Mouse (Mus musculus) adrenal gland, adult 2 months (tissue): ENCODE results near the gene Gm15737. TPM values are rescaled to one million over a fixed set of nuclear protein-coding genes. Genes with fewer than 3 reads are reported as not detected.

ENCODE experiments used
- DNase-seq: peaks from one replicate; pipeline ENCODE4 v3.0.0; 2021
- long read RNA-seq: library from polyadenylated mRNA; stranded (forward); transcript quantifications from one replicate; pipeline ENCODE4 v2.0.0, GENCODE M21; 2021
- polyA plus RNA-seq: library from polyadenylated mRNA; depleted of rRNA; stranded (reverse); fragments of >200 nt; gene quantifications from 2 replicates; pipeline ENCODE4 v1.2.3, GENCODE M21; 2012; rRNA removed
- total RNA-seq, 2 experiments: library from RNA; stranded (reverse); gene quantifications; 2 replicates each; pipeline ENCODE4 v1.2.3; 2021

Gm15737 gene
- total RNA-seq (under 1 TPM; 0.06 to 0.07 TPM), polyA plus RNA-seq (0.02 TPM in 1 of 2 replicates, not detected in the other)
- long read RNA-seq = 0 reads

DNA sequence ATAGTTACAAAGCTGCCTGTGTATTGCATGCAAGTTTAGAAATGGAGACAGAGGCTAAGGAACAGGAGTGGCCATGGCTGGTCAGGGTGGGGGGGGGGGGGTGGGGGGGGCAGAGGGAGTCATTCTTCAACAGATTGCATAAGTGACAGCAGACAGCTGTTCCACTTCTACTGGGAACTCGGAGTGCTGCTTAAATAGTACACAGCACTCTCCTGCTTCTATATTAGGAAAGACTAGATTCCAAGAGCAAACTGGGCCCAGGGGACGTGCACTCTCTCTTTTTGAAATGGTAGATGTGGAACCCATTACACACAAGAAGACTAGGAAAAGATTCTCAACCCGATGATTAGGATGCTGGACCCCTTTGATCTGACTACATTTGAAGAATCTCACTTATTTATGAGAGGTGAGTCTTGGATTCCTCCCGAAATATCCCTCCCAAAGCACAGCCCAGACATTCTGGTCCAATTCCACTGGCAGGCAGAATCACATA, at the start of gene Gm15737:
TSS of gene Gm15737 (plus strand) at position 269 of the 493 bp plus-strand sequence.
- DNase-seq = peak; percentile 30

DNA sequence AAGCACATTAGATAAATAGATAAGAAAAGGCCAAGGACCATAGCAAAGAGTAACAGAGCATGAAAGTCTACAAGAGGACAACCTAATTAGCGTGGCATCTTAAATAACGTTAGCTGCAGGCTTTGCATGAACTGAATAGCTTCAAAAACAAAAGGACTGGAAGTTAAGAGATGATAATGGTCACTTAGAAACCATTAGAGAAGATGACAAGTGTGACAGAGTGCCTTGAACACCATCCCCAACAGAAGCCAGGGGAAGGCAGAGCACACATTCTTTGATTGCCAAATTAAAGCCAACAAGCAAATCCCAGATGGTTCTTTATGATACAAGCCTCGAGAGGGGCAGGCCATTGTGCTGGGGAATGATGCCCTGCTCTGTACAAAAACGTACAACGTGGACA, 47.6 kb upstream of the Gm15737 start:
- DNase-seq = no peak

DNA sequence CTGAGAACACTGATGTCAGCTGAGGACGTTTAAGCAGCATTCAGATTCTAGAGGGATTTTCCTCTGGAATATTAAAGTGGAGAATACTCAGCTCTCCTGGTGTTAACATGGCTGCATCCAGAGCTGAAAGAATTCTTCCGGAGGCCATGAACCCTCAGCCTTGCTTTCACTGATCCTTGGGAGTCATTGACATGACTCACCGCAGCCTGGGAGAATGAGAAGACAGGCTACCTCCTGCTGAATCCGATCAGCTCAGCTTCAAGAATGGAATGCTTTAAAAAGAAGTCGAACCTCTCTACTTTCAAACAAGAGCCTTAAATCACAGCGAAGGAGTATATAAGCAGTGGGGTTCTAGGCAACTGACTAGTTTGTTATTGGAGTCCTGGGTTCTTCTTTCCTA, 47.2 kb upstream of the Gm15737 start:
- peak; percentile 64 for DNase-seq

DNA sequence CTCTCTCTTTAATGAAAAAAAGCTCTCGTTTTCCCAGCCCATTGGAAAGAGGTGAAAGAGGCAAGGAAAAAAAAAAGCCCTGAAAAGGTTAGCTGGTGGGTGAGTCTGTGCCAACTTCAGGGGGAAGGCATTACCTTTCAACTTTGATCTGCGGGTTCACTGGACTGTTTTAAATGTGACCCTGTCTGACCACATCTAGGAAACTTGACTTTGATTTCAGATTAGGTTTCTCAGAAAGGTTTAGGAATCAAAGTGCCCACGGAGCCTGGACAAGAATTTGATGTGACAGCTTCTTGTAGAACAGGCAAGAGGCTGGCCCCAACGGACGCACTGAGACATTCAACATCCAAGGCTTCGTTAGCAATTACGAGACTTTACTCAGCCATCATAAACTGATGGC, 45.2 kb upstream of the Gm15737 start:
- DNase-seq = no peak

DNA sequence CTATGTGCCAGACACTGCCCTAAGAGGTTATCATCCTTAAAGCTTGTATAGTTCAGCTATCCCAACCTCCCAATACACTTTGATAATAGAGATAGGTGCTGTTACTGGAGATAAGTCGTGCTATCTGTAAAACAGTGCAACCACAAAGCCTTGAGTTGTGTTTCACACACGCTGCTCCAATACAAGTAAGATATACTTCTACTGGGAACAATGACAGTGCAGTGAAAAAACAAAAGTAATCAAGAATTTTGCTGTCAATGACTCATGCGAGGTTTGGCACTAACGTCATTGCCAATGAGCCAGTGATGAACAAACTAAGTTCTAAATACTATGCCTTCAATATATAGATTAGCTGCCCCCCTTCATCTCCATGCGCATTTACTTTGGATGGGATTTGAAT, 42.6 kb upstream of the Gm15737 start:
- peak; percentile 35 for DNase-seq

DNA sequence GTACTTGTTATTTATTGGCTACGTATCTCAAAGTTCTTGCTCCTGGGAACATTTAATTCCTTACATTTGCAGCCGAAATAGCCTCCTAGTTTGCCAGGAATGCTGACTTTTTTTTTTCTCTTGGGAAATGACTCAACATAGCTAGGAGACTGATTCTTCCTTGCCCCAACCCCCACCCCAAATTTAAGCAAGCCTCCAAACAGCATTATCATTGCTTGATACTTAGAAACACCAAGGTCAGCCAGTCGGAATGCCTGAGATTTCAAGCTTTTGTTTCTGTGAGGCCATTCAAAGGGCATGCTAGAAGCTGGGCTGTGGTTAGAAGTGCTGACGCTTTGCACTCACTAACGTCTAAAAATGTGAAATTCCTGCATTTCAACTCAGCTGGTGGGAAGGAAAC, 41.8 kb upstream of the Gm15737 start:
- DNase-seq = peak; percentile 55

DNA sequence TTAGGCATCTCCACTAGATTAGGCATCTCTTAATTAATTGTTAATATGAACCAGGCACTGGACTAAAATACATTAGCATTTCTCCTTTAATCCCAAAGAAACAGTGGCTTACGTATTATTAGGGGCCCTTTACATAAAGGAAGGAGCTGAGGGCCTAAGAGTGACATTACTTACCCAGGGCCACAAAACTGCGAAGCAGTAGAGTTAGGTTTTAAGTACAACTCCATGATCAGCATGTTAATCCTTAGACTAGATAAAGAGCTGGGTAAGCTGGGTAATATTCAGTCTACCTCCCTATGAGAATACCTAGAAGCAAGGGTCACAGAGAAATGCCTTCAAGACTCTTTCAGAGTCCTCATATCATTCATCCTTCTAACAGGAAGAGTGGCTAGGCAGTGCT, 40.0 kb upstream of the Gm15737 start:
- DNase-seq = no peak

DNA sequence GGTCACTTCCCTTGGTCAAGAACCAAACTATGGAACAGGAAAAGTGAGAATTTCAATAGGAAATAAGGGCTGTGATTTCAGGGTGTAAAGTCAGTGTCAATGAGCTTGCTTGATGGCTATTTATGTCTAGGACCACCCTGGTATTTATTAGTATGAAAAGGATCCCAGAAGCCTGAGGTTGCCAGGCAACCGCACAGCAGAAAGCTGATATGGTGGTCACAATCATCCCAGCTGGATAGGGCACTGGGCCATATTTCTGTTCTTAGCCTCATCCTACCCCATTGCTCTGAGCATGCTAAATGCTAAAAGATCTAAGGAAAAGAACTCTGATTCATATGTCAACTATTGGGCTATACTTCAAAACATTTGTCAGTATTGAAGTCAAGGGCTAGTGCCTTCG, 38.1 kb upstream of the Gm15737 start:
- no peak for DNase-seq

DNA sequence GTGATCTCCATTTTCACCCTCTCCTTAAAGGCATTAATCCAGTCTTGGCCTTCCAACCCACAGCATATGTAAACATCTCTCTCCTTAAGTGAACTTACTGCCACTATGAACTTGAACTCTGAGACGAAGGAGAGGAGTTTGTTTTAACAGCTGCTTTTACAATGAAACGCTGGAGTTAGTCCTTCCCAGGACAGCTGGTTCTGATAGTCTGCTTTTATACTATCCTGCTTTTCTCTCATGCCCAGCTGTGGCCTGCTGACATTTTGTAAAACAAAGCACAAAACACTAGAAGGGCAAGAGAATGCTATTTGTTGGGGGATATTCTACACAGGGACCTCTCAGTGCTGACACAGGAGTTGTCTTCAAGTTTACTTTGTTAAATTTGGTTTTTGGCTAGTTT, 27.2 kb upstream of the Gm15737 start:
- no peak for DNase-seq

DNA sequence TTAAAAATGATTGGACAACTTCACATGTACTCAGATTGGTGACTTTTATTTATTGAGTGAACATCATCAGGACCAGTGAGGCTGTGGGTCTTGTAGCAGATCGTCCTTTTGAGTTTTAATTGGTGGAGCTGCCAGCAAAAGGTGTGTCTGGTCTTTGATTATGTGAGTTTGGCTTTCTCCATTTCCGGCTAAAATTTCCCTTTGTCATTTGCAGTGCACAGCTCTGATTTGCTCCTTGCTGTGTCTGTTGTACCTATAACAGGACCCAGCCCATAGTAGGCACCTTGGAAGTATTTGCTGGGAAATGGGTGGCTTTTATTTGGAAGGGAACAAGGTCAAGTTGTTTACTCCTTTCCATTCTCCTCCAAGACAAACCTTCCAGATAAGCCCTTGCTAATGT, 25.7 kb upstream of the Gm15737 start:
- no peak for DNase-seq

DNA sequence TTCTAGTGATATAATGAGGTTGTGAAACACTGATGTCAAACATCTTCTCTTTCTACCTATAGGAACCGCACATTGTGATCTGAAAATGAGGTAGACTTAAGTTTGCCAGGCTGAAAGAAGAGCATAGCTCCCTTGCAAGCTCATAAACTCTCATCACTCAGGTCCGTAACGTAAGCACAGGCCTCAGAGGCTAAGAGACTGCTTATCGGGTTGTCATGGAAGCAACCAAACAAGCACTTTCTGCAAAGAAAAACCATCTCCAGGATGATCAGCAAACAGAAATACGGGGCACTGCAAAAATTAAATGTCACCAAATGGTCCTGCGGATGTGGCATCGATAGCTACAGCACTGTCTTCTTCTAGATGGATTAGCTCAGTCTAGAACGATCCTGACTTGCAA, 23.3 kb upstream of the Gm15737 start:
- DNase-seq = no peak

DNA sequence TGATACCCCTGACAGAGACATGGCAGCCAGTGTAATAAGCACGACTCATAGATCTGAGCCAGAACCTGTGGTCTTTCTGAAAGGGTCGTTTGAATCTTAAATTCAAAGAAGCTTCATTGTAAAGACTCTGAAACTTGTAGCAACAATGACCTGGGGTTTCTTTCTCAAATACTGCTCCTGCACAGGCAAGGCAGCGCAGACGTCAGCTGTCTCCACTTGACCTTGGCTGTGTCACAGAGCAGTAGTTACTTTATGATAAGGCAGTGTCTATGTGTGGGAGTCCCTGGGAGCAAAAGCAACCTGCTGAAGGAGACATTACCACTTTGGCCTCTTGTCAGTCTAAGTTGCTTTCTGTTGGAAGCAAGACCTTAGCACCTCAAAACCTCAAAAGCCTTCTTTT, 22.5 kb upstream of the Gm15737 start:
- DNase-seq = peak; percentile 68

DNA sequence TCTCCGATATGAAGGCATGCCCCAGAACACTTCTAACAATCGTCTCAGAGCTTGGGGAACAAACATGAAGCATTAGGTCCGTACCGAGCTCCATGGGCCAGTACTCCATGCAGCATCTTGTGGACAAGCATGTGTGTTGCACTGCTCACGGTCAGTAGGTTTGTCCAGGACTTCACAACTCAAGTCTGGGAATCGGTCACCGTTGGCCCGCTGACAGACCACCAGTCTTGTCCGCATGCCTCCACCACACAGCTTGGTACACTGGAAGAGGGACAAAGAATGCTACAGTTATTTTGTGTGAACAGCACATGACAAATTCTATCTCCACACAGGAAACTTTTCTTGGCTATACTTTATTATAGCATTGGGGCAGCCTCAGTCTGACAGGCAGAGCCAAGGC, 19.9 kb upstream of the Gm15737 start:
- no peak for DNase-seq

DNA sequence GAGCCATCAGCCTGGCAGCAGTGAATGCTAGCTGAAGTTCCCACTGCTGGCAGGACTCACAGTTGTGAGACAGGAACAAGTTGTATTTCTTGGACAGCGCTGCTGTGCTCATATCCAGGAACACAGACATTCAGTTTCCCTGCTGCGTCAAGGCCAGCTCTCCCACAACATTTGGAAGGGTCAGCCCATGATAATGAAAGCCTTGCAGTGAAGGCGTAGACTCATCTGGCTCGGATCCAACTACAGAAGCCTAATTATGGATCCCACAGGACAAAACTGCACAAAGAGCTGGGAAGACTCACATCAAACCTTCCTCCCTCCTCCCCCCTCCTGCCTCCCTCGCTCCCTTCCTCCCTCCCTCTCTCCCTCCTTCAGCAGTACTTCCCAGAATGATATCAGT, 18.9 kb upstream of the Gm15737 start:
- DNase-seq = peak; percentile 76

DNA sequence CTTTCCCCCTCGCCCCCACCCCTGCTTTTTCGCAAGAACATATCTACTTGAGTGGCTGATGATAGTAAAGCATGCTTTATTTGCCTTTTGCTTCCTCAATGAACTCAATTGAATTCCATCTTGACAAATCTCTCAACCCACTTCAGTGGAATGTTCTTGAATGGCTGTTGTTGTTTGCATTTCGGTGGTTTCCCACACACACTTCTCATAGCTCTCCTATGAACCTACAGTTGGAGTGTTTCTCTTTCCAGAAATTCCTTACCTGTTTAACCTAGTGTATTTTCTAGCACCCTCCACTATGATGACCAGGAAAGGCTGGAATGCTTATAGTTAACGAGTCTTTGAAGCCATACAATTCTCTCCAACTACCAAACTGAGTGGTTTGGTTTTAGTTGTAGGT, 14.3 kb upstream of the Gm15737 start:
- no peak for DNase-seq

DNA sequence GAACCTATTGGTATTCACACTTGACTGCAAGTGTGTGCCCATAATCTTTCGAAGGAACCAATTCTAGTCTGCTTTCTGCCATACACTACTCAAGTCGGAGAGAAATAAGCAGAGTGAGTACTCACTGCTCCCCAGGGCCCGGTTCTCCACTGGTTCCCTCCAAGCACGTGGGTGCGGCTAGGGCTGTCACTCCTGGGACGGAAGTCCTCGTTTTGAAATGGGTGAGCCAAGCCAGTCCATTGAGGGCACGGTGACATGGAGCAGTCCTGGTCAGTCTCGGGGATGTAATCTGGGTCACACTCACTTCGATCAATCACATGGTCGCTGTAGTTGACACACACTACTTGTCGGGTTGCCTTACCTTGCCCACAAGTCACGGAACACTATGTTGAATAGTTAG, 11.4 kb upstream of the Gm15737 start:
- DNase-seq = no peak

DNA sequence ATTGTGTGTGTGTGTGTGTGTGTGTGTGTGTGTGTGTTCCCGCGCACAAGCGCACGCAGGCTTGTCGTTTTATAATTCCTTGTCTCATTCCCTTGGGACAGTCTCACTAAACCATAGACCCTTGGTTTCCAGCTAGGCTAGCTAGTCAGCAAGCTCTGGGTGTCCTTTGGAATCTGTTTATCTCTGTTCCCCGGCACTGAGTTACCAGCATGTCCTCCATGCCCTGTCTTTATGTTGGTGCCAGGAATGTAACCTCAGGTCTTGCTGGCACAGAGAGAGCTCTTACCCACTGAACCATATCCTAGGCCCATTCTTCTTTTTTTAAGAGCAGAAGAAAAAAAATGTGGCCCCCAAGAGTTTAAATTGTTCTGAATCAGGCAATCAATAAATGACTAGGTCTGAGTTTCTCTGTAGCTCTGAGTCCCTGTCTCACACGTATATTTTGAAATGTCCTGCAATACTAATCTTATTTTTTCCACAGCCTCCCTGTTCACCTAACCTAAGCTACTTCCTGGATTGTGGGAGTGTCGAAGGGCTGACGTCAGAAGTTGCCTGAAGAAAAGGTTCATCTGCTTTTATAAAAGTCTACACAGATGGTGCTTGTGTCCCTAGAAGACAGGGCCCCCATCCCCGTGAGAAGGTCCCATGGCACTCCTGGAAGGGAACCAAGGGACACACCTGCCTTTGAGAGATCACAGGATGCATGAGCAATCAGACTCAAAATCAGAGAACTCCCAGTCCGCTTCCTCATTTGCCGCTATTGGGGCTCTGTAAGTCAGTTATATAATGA, 10.2 kb upstream of the Gm15737 start:
- DNase-seq = no peak

DNA sequence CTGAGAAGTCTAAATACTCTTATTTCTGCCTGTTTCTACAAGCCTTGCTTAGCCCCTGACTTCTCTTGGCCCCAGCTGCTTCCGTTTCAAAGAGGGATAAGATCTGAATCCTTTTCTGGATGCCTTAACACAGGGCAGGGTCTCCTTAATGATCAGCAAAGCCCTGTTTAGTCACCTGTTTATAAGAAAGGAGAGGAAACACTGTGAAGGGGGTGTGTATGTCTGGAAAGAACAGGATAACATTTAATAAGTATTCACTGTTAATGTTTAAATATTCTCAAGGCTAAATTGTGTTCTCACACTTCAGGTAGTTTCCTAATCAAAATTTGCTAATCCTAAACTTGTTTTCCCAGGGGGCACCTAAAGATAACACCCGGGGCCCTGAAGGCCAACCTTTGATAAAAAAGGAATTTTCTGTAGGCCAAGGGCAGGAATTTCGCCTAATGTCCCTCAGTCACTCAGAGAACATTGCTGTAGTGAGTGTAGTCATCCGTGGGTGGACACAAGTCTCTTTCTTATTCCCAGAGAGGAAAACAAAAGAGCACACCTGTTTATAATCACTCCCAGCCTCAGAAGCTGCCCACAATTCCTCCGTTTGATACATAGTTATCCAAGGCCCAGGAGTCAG, 8.8 kb upstream of the Gm15737 start:
- DNase-seq = no peak

DNA sequence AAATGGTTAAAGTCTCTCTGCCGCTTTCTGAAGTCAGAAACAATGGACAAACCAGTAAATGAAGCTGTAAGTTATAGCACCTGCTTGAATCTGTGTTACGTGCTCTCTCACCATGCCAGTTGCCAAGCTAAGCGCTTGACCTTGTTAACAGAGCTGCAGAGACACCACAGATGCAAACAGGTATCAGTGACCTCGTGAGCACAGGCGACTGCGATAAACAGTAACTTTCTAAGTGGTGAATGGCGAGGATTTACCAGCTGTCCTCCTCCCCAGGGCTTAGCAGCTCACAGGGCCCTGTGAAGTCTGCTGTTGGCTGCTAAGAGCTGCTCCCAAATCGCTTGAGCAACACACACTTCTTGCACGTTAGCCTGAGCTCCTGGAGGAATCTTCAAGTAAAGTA, 6.6 kb upstream of the Gm15737 start:
- no peak for DNase-seq

DNA sequence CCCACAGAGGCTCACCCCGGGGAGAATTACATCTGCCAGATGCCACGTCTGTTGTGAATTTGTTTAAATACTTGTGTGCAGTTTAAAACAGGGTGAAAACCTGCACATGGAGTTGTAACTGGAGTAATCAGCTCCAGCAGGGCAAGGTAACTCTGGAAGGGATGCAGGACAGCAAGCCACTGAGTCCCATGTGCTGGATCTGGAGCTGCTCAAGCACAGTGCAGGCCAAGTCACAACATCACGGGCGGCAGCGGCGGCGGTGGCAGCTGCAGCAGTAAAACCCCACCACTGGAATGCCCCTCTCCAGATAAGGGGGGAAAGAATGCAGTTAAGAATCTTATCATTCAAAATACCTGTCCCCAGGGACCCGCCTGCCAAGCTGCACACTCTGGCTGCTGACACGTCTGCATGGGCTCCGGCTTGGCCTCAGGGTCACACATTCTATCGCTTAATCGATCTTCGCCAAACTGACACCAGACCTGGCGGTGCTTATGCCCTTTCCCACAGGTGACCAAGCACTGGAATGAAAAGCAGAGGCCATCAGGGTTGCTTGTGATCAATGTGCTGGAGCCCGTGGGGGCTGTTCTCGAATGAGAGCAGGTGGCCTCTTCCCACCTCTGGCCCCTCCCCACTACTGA, 544 bp downstream of the Gm15737 start:
- DNase-seq = no peak

DNA sequence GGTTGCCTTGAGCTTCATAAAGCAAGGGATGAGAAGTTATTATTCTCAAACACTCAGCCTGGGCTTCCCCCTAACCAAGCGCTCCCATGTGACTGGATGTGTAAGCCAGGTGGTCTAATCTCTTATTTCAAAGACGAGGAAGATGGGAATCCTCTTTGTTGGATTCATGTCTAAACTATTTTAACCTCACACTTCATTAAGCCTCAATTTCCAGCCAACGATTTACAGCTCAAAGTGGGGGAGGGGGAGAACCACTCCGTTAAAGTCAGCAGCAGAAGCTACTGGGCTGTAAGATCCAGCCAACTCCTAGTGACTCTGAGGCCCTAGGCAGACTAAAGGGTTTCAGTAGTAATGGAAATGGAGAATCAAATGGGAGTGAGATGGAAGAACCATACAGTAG, 2.7 kb downstream of the Gm15737 start:
- no peak for DNase-seq

DNA sequence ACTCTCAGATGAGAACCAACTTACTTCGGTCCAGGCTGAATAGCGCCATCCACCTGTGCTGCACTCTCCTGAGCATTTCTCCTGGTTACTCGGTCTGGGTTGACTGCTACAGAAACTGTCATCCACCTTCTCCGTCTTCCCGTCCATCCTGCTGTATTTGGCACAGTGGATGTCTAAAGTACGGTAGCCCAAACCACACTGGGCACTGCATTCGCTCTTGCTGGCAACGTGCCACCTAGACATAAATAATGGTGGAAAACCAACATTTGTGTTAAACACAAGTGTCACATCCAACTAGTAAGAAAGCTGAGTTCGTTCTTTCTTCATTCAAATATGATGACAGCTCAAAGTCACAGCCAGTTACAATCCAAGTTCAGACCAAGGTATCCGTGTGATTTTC, 3.6 kb downstream of the Gm15737 start:
- DNase-seq = no peak

DNA sequence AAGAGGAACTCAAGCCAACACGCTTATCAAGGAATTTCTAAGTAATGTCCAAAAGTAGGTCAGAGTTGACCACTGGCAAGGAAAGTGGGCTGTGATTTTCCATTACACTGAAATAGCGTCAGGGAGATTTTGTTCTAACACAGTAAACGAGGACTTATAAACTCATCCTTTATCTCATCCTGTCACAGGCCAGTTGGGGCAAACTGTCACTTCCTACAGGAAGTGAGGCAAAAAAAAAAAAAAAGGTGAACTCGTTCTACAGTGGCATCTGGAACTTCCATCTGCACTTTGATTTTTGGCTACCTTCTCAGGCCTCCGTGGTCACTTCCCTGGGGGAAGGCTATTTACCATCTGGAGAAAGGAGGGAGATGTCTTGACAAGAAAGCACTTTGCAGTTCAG, 5.7 kb downstream of the Gm15737 start:
- DNase-seq = peak; percentile 52
